Mouse (Mus musculus): ENCODE data around the gene Phc3. TPM values are rescaled to one million over a fixed set of nuclear protein-coding genes. Genes with fewer than 3 reads are reported as not detected.

Gene Phc3
- polyA plus RNA-seq, 1 experiment from 2014 or later = 3.5 TPM

DNA sequence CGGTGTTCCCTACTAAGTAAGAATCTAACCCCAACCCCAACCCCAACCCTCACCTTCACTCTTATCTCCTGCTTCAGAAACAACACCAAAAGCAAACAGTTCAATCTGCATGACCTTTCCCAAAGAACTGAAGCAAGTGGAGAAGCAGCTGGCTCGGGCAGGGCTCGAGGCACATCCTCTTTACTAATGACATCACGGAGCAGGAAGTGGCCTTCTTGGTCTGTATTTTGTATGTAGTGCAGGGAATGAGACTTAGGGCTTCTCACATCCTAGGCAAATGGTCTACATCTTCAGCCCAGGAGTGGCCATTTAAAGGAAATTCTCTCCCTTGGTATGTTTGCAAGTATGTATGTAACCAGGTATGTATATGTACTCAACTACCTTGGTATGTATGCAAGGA lies 52.1 kb downstream of the Phc3 start:
- WGBS = 37% methylated on average over 4 of the region's 4 CpGs
- peaks cover 53% of the 10 kb centered on the region for H3K36me3 ChIP-seq (ENCODE audit: control insufficient read depth, insufficient read depth)

DNA sequence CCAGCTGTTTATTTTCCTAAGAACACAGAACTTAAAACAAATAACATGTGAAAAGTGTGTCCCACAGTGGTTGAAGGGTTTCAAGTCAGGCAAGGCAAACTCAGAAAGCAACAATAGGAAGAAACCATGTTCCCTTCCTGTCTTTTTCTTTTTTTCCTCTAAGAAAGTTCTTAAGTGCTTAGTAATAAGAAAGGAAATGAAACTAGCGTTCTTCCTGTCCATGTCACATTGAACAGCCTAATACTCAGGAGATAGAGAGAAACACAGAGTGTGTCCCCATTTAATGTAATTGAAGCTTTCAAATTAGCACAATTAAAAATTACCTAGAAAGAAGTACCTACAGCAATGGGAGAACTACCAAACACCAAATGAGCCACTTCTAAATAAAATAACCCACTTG lies 64.6 kb downstream of the Phc3 start:
- peaks cover 43% of the 10 kb centered on the region for H3K36me3 ChIP-seq (ENCODE audit: control insufficient read depth, insufficient read depth)
- H3K4me2 ChIP-seq (replicated peaks; ENCODE audit: low read depth) = no peak overlapping the region
- H3K4me1 ChIP-seq (replicated peaks; ENCODE audit: control insufficient read depth, insufficient read depth, low read length) = no peaks in the 10 kb centered on the region
- H3K27ac ChIP-seq (ENCODE audit: low read depth, low read length) = no peak overlapping the region
- no peak overlapping the region for H3K4me3 ChIP-seq (ENCODE audit: low read depth, low read length)
- ATAC-seq = no peak
- no peaks in the 10 kb centered on the region for H3K9me3 ChIP-seq (ENCODE audit: control insufficient read depth)
- no peak for TF ChIP-seq CTCF (IDR thresholded peaks at IDR 0.05; ENCODE audit: low read depth)
- WGBS = 86% methylated on average over 1 of the region's 1 CpGs
- no peaks in the 10 kb centered on the region for H3K27me3 ChIP-seq (replicated peaks; ENCODE audit: control insufficient read depth, insufficient read depth, low read length)
- H3K9ac ChIP-seq (ENCODE audit: low read depth, low read length) = no peak overlapping the region

More for the DNA sequence above, 52.1 kb downstream of the Phc3 start:
- ATAC-seq = peak; percentile 43; the same call in 1 of the 2 replicates
- no peak overlapping the region for H3K9ac ChIP-seq (ENCODE audit: low read depth, low read length)
- no peak for TF ChIP-seq CTCF (IDR thresholded peaks at IDR 0.05; ENCODE audit: low read depth)
- H3K27me3 ChIP-seq (replicated peaks; ENCODE audit: control insufficient read depth, insufficient read depth, low read length) = no peaks in the 10 kb centered on the region
- 0 out of 2 replicates have a peak, but pooled peaks cover 6% of the 10 kb centered on the region for H3K9me3 ChIP-seq (ENCODE audit: control insufficient read depth)
- H3K4me1 ChIP-seq (replicated peaks; ENCODE audit: control insufficient read depth, insufficient read depth, low read length) = no peaks in the 10 kb centered on the region
- H3K4me3 ChIP-seq (ENCODE audit: low read depth, low read length) = no peak overlapping the region
- H3K4me2 ChIP-seq (replicated peaks; ENCODE audit: low read depth) = no peak overlapping the region
- no peak overlapping the region for H3K27ac ChIP-seq (ENCODE audit: low read depth, low read length)

DNA sequence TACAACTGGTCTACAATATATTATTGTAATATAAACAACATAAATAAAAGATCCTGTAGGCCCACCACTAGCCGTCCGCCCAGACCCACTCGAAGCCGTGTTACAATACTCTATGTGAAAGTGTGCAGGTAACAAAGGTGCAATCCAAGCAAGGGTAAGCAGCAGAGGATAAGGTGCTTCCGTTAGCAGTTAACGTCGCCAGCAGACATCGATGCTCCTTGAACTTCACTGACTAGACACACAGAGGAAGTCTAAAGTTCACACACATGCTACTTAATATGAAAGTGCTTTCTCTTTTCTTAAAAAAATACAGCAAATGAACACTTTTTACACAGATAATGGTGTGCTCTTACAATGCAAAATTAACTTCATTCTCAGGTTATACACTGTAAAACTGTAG lies 69.8 kb downstream of the Phc3 start:
- Histone ChIP-seq H3K4me2 (replicated peaks; ENCODE audit: low read depth) (no peak overlapping the region), H3K27me3 (replicated peaks; ENCODE audit: control insufficient read depth, insufficient read depth, low read length) (no peaks in the 10 kb centered on the region), H3K4me3 (ENCODE audit: low read depth, low read length) (no peak overlapping the region), H3K9me3 (ENCODE audit: control insufficient read depth) (no peaks in the 10 kb centered on the region), H3K36me3 (ENCODE audit: control insufficient read depth, insufficient read depth) (peaks cover 36% of the 10 kb centered on the region), H3K27ac (ENCODE audit: low read depth, low read length) (no peak overlapping the region), H3K4me1 (replicated peaks; ENCODE audit: control insufficient read depth, insufficient read depth, low read length) (no peaks in the 10 kb centered on the region), H3K9ac (ENCODE audit: low read depth, low read length) (no peak overlapping the region)
- ATAC-seq = no peak; the same call in 1 of the 2 replicates
- WGBS = 58% methylated on average over 8 of the region's 8 CpGs
- no peak for TF ChIP-seq CTCF (IDR thresholded peaks at IDR 0.05; ENCODE audit: low read depth)

DNA sequence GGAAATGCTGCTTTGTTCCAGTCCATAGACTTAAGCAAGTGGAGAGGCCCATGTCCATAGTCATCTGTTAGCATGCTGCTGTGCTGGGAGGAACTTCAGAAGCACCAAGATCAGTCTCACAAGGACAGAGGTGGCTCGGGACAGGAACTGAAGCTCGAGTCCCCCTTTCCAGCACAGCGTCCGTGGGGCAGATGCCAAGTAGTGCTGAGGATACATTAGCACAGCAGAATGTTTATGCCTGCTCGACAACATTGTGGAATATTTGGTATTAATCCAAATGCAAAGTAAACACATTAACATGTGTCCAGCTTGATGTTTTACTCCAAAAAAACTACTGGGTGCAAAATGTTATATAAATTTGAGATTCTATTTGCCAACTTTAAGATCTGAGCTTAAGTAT lies 72.5 kb downstream of the Phc3 start:
- ATAC-seq = no peak
- WGBS = 67% methylated on average over 5 of the region's 5 CpGs
- Histone ChIP-seq H3K27ac (ENCODE audit: low read depth, low read length) (no peak overlapping the region), H3K9me3 (ENCODE audit: control insufficient read depth) (no peaks in the 10 kb centered on the region), H3K4me3 (ENCODE audit: low read depth, low read length) (no peak overlapping the region), H3K4me1 (replicated peaks; ENCODE audit: control insufficient read depth, insufficient read depth, low read length) (no peaks in the 10 kb centered on the region), H3K9ac (ENCODE audit: low read depth, low read length) (no peak overlapping the region), H3K27me3 (replicated peaks; ENCODE audit: control insufficient read depth, insufficient read depth, low read length) (no peaks in the 10 kb centered on the region), H3K4me2 (replicated peaks; ENCODE audit: low read depth) (no peak overlapping the region), H3K36me3 (ENCODE audit: control insufficient read depth, insufficient read depth) (peaks cover 32% of the 10 kb centered on the region; the same call in 1 of the 2 replicates)
- TF ChIP-seq CTCF (IDR thresholded peaks at IDR 0.05; ENCODE audit: low read depth) = no peak

DNA sequence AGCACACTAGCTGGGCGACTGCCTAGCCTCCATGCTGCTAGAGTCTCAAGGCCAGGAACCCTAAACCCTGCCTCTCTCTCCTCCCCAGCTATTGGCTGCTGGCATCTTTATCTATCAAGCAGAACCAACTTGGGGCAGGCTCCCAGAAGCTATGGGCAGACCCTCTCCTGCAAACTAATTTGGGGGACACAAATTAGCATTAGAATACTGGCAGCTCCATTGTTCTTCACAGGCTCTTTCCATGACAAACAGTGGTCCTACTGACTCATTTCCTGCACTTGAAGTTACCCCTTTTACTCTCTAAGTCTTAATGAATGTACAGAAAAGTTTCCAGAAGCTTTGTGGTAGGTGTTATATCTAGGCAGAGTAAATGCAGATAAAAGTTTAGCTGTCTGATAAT lies 80.2 kb downstream of the Phc3 start:
- Histone ChIP-seq H3K4me2 (replicated peaks; ENCODE audit: low read depth) (no peak overlapping the region), H3K4me3 (ENCODE audit: low read depth, low read length) (no peak overlapping the region), H3K27me3 (replicated peaks; ENCODE audit: control insufficient read depth, insufficient read depth, low read length) (no peaks in the 10 kb centered on the region), H3K36me3 (ENCODE audit: control insufficient read depth, insufficient read depth) (no peaks in the 10 kb centered on the region), H3K4me1 (replicated peaks; ENCODE audit: control insufficient read depth, insufficient read depth, low read length) (no peaks in the 10 kb centered on the region), H3K9ac (ENCODE audit: low read depth, low read length) (no peak overlapping the region), H3K27ac (ENCODE audit: low read depth, low read length) (no peak overlapping the region), H3K9me3 (ENCODE audit: control insufficient read depth) (no peaks in the 10 kb centered on the region)
- TF ChIP-seq CTCF (IDR thresholded peaks at IDR 0.05; ENCODE audit: low read depth) = no peak
- 48% methylated on average over 1 of the region's 1 CpGs for WGBS
- ATAC-seq = no peak

DNA sequence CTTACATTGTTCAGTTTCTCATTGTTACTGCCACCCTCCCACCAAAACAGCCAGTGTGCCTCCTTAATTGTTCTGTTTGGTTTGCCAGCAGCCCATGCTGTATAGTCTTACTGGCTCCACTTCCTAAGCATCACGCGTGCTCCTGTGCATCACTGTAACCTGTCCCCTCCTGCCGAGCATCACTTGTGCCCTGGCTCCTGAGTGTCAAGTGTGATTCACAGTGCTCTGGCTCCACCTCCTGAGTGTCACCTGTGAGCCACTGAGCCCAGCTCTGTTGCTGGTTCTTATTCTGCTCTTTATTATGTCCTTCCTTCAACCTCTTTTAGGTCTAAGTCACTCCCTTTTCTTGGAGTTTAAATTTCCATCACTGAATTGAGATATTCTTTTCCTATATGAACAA lies 81.8 kb downstream of the Phc3 start:
- H3K4me2 ChIP-seq (replicated peaks; ENCODE audit: low read depth) = no peak overlapping the region
- H3K4me1 ChIP-seq (replicated peaks; ENCODE audit: control insufficient read depth, insufficient read depth, low read length) = no peaks in the 10 kb centered on the region
- no peaks in the 10 kb centered on the region for H3K36me3 ChIP-seq (ENCODE audit: control insufficient read depth, insufficient read depth)
- no peak overlapping the region for H3K27ac ChIP-seq (ENCODE audit: low read depth, low read length)
- TF ChIP-seq CTCF (IDR thresholded peaks at IDR 0.05; ENCODE audit: low read depth) = peak; percentile 33; the same call in 1 of the 2 replicates
- H3K9me3 ChIP-seq (ENCODE audit: control insufficient read depth) = no peaks in the 10 kb centered on the region
- no peak overlapping the region for H3K4me3 ChIP-seq (ENCODE audit: low read depth, low read length)
- 91% methylated on average over 3 of the region's 3 CpGs for WGBS
- no peak overlapping the region for H3K9ac ChIP-seq (ENCODE audit: low read depth, low read length)
- no peaks in the 10 kb centered on the region for H3K27me3 ChIP-seq (replicated peaks; ENCODE audit: control insufficient read depth, insufficient read depth, low read length)
- no peak for ATAC-seq

DNA sequence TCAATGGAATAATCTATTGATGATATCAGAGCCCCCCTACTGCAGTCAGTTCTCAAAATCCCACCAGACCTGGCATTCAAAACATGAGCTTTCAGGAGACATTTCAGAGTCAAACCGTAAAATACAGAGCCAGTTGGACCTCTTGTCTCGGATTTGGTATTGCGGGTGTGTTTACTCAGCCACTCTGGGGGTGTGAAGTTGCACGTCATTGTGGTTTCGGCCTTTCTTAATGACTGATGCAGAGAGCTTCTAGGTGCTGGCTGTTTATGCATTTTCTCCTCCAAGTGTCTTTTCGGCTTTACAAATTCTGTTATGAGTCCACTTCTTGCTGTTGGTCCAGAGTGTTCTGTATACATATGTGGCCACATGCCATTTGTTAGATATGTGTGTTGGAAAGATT lies 92.5 kb downstream of the Phc3 start:
- Histone ChIP-seq H3K36me3 (ENCODE audit: control insufficient read depth, insufficient read depth) (no peaks in the 10 kb centered on the region), H3K27ac (ENCODE audit: low read depth, low read length) (no peak overlapping the region), H3K4me1 (replicated peaks; ENCODE audit: control insufficient read depth, insufficient read depth, low read length) (no peaks in the 10 kb centered on the region), H3K4me2 (replicated peaks; ENCODE audit: low read depth) (no peak overlapping the region), H3K27me3 (replicated peaks; ENCODE audit: control insufficient read depth, insufficient read depth, low read length) (no peaks in the 10 kb centered on the region), H3K9ac (ENCODE audit: low read depth, low read length) (no peak overlapping the region), H3K9me3 (ENCODE audit: control insufficient read depth) (no peaks in the 10 kb centered on the region), H3K4me3 (ENCODE audit: low read depth, low read length) (no peak overlapping the region)
- no peak for TF ChIP-seq CTCF (IDR thresholded peaks at IDR 0.05; ENCODE audit: low read depth)
- 78% methylated on average over 6 of the region's 6 CpGs for WGBS
- ATAC-seq = no peak
